Mouse (Mus musculus): Measurements from ENCODE around the gene Catsperd.

DNA sequence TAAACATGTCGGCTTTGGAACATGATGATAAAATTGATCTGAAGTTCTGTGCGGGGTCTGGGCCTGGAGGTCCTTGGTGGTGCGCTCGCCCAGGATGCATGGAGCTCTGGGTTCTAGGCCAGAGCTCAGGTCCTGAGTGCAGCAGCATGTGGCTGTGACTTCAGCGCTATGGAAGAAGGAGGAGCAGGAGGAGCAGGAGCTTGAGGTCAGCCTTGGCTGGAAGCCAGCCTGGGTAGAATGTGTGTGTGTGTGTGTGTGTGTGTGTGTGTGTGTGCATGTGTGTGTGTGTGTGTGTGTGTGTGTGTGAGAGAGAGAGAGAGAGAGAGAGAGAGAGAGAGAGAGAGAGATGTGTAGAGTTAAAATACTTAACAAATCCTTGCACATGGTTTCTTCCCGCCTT lies 28.2 kb downstream of the Catsperd start:
- no peak for TF ChIP-seq POLR2A (IDR thresholded peaks at IDR 0.05; ENCODE audit: low read depth, low read length)
- no peak for TF ChIP-seq CTCF (conservative IDR thresholded peaks at IDR 0.05; ENCODE audit: insufficient read depth, insufficient read length, low read depth, low read length)

Measured in kidney, adult 2 months (tissue).